Mouse (Mus musculus): ENCODE measurements around the gene Barhl1. TPM values are rescaled to one million over a fixed set of nuclear protein-coding genes. Genes with fewer than 3 reads are reported as not detected.

The Barhl1 gene
- polyA plus RNA-seq (2012; fragmentation: generic; extraction: Trizol) = 0.04 TPM

GRCm38 (mm10) chr2:28916513-28916865 lies at the start of gene Barhl1:
TSS of gene Barhl1 (minus strand) at chr2:28916668.
- H3K79me2 ChIP-seq (ENCODE audit: control insufficient read depth, insufficient read depth) = no peaks in the 10 kb centered on the region
- no peak for TF ChIP-seq TCF12 (IDR thresholded peaks at IDR 0.05; ENCODE audit: insufficient read depth, poor library complexity, severe bottlenecking)
- TF ChIP-seq MAX (IDR thresholded peaks at IDR 0.05; ENCODE audit: low read depth) = no peak
- no peak for TF ChIP-seq MYOD1 (IDR thresholded peaks at IDR 0.05; ENCODE audit: control insufficient read depth in 1 of 3, insufficient read length in 2 of 3, low read depth in 2 of 3)
- no peak for TF ChIP-seq POLR2AphosphoS2 (IDR thresholded peaks at IDR 0.05; ENCODE audit: insufficient read length, low read depth)
- TF ChIP-seq USF1 (IDR thresholded peaks at IDR 0.05; ENCODE audit: low read depth) = no peak
- no peak for TF ChIP-seq CEBPB (IDR thresholded peaks at IDR 0.05; ENCODE audit: insufficient read depth, poor library complexity, severe bottlenecking)
- H3K36me3 ChIP-seq (ENCODE audit: control insufficient read depth, insufficient read depth) = no peaks in the 10 kb centered on the region
- H3K4me3 ChIP-seq = no peak within 1 kb of the TSS
- H3K27me3 ChIP-seq (ENCODE audit: control insufficient read depth, insufficient read depth, insufficient read length) = peaks cover 17% of the 10 kb centered on the region
- H3ac ChIP-seq (ENCODE audit: control insufficient read depth, insufficient read length) = no peak within 1 kb of the TSS
- H3K4me2 ChIP-seq (ENCODE audit: low read depth) = no peak within 1 kb of the TSS

- H3K27me3 ChIP-seq (ENCODE audit: control insufficient read depth, insufficient read depth, insufficient read length) = no peaks in the 10 kb centered on the region
- no peak for TF ChIP-seq TCF12 (IDR thresholded peaks at IDR 0.05; ENCODE audit: insufficient read depth, poor library complexity, severe bottlenecking)
- TF ChIP-seq MAX (IDR thresholded peaks at IDR 0.05; ENCODE audit: low read depth) = no peak
- no peak for TF ChIP-seq POLR2AphosphoS2 (IDR thresholded peaks at IDR 0.05; ENCODE audit: insufficient read length, low read depth)
- no peak for TF ChIP-seq USF1 (IDR thresholded peaks at IDR 0.05; ENCODE audit: low read depth)
- TF ChIP-seq CEBPB (IDR thresholded peaks at IDR 0.05; ENCODE audit: insufficient read depth, poor library complexity, severe bottlenecking) = no peak
- no peak for TF ChIP-seq MYOG (IDR thresholded peaks at IDR 0.05; ENCODE audit: control insufficient read depth in 1 of 3, insufficient read depth in 1 of 3, insufficient read length in 2 of 3, low read depth in 2 of 3)
- TF ChIP-seq E2F4 (IDR thresholded peaks at IDR 0.05; ENCODE audit: insufficient read depth) = no peak
- TF ChIP-seq MYOD1 (IDR thresholded peaks at IDR 0.05; ENCODE audit: control insufficient read depth in 1 of 3, insufficient read length in 2 of 3, low read depth in 2 of 3) = no peak
- TF ChIP-seq POLR2A (IDR thresholded peaks at IDR 0.05; ENCODE audit: insufficient read length, low read depth) = no peak
- no peak for TF ChIP-seq TCF3 (IDR thresholded peaks at IDR 0.05; ENCODE audit: insufficient read length, low read depth)
- TF ChIP-seq SRF (IDR thresholded peaks at IDR 0.05; ENCODE audit: control insufficient read depth, insufficient read length, low read depth) = no peak
- TF ChIP-seq REST (IDR thresholded peaks at IDR 0.05; ENCODE audit: insufficient read depth, insufficient read length) = no peak
Measured at GRCm38 (mm10) chr2:28963565-28963964, 47.1 kb upstream of the Barhl1 start.

DNA sequence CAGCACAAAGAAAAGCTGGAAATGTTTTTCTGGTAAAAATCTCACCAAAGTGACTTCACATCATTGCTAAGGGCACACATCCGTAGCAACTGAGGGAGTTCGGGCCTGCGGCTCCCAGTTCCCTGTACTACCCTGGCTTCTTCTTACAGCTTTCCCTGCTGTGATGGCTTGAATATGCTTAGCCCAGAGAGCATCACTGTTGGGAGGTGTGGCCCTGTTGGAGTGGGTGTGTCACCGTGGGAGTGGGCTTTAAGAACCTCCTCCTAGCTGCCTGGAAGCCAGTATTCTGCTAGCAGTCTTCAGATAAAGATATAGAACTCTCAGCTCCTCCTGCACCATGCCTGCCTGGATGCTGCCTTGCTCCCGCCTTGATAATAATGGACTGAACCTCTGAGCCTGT lies 45.2 kb upstream of the Barhl1 start:
- TF ChIP-seq MYOD1 (IDR thresholded peaks at IDR 0.05; ENCODE audit: control insufficient read depth in 1 of 3, insufficient read length in 2 of 3, low read depth in 2 of 3) = no peak
- TF ChIP-seq MAX (IDR thresholded peaks at IDR 0.05; ENCODE audit: low read depth) = no peak
- no peak for TF ChIP-seq POLR2A (IDR thresholded peaks at IDR 0.05; ENCODE audit: insufficient read length, low read depth)
- TF ChIP-seq USF1 (IDR thresholded peaks at IDR 0.05; ENCODE audit: low read depth) = no peak
- no peak for TF ChIP-seq TCF12 (IDR thresholded peaks at IDR 0.05; ENCODE audit: insufficient read depth, poor library complexity, severe bottlenecking)
- Histone ChIP-seq H3K27me3 (ENCODE audit: control insufficient read depth, insufficient read depth, insufficient read length) (no peaks in the 10 kb centered on the region), H3K4me2 (ENCODE audit: low read depth) (no peak overlapping the region), H3K4me3 (no peak overlapping the region), H3K79me2 (ENCODE audit: control insufficient read depth, insufficient read depth) (no peaks in the 10 kb centered on the region), H3K36me3 (ENCODE audit: control insufficient read depth, insufficient read depth) (no peaks in the 10 kb centered on the region), H3ac (ENCODE audit: control insufficient read depth, insufficient read length) (no peak overlapping the region)

More at GRCm38 (mm10) chr2:28963565-28963964, 47.1 kb upstream of the Barhl1 start:
- no peaks in the 10 kb centered on the region for H3K79me2 ChIP-seq (ENCODE audit: control insufficient read depth, insufficient read depth)
- no peaks in the 10 kb centered on the region for H3K36me3 ChIP-seq (ENCODE audit: control insufficient read depth, insufficient read depth)
- H3ac ChIP-seq (ENCODE audit: control insufficient read depth, insufficient read length) = no peak overlapping the region
- no peak overlapping the region for H3K4me3 ChIP-seq
- no peak overlapping the region for H3K4me2 ChIP-seq (ENCODE audit: low read depth)

- Histone ChIP-seq H3K79me2 (ENCODE audit: control insufficient read depth, insufficient read depth) (no peaks in the 10 kb centered on the region), H3K36me3 (ENCODE audit: control insufficient read depth, insufficient read depth) (no peaks in the 10 kb centered on the region), H3ac (ENCODE audit: control insufficient read depth, insufficient read length) (no peak overlapping the region), H3K4me2 (ENCODE audit: low read depth) (no peak overlapping the region), H3K4me3 (no peak overlapping the region), H3K27me3 (ENCODE audit: control insufficient read depth, insufficient read depth, insufficient read length) (no peaks in the 10 kb centered on the region)
- TF ChIP-seq CEBPB (IDR thresholded peaks at IDR 0.05; ENCODE audit: insufficient read depth, poor library complexity, severe bottlenecking) (peak; percentile 73), POLR2A (IDR thresholded peaks at IDR 0.05; ENCODE audit: insufficient read length, low read depth) (no peak), MYOD1 (IDR thresholded peaks at IDR 0.05; ENCODE audit: control insufficient read depth in 1 of 3, insufficient read length in 2 of 3, low read depth in 2 of 3) (no peak)
Measured at GRCm38 (mm10) chr2:28961024-28961585, 44.6 kb upstream of the Barhl1 start.

DNA sequence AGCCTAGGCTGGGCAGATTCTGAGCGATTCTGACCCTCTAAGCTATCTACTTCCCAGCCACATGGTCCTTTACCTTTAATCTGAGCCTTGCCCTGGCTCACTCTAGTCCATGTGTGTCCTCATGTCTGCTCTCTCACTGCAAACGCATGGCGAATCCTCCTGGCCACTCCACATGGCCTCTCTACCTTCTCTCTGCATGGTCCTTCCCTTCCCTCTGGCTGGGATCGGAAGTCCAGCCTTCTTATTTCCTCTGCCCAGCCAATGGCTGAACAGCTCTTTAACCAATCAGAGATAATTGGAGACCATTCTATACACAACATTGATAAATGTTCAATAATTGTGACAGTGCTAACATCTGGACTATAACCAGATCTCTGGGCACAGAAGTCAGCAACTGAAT lies 40.4 kb upstream of the Barhl1 start:
- Histone ChIP-seq H3K36me3 (ENCODE audit: control insufficient read depth, insufficient read depth) (no peaks in the 10 kb centered on the region), H3K27me3 (ENCODE audit: control insufficient read depth, insufficient read depth, insufficient read length) (no peaks in the 10 kb centered on the region), H3K4me2 (ENCODE audit: low read depth) (no peak overlapping the region), H3ac (ENCODE audit: control insufficient read depth, insufficient read length) (no peak overlapping the region), H3K79me2 (ENCODE audit: control insufficient read depth, insufficient read depth) (no peaks in the 10 kb centered on the region), H3K4me3 (no peak overlapping the region)
- TF ChIP-seq TCF12 (IDR thresholded peaks at IDR 0.05; ENCODE audit: insufficient read depth, poor library complexity, severe bottlenecking) (no peak), SRF (IDR thresholded peaks at IDR 0.05; ENCODE audit: control insufficient read depth, insufficient read length, low read depth) (no peak), E2F4 (IDR thresholded peaks at IDR 0.05; ENCODE audit: insufficient read depth) (no peak), POLR2AphosphoS2 (IDR thresholded peaks at IDR 0.05; ENCODE audit: insufficient read length, low read depth) (no peak), USF1 (IDR thresholded peaks at IDR 0.05; ENCODE audit: low read depth) (no peak), TCF3 (IDR thresholded peaks at IDR 0.05; ENCODE audit: insufficient read length, low read depth) (no peak), MYOD1 (IDR thresholded peaks at IDR 0.05; ENCODE audit: control insufficient read depth in 1 of 3, insufficient read length in 2 of 3, low read depth in 2 of 3) (no peak), REST (IDR thresholded peaks at IDR 0.05; ENCODE audit: insufficient read depth, insufficient read length) (no peak), POLR2A (IDR thresholded peaks at IDR 0.05; ENCODE audit: insufficient read length, low read depth) (no peak), MYOG (IDR thresholded peaks at IDR 0.05; ENCODE audit: control insufficient read depth in 1 of 3, insufficient read depth in 1 of 3, insufficient read length in 2 of 3, low read depth in 2 of 3) (no peak), MAX (IDR thresholded peaks at IDR 0.05; ENCODE audit: low read depth) (no peak), CEBPB (IDR thresholded peaks at IDR 0.05; ENCODE audit: insufficient read depth, poor library complexity, severe bottlenecking) (no peak)

All from myocyte (in vitro differentiated cells).